Mouse (Mus musculus): ENCODE results near the gene Slc26a9.
"Not testable (repeated sequence)": the region's sequence is repeated elsewhere in the genome, so short reads cannot be mapped to it uniquely, and the experiment has no call there.

Gene Slc26a9

GRCm38 (mm10) chr1:131765357-131766001 lies 21.7 kb downstream of the Slc26a9 start:
- in situ Hi-C loops (cut with MboI), result loop anchor here (10.0 kb wide), 1 partner anchor 161 kb away; no protein-coding TSS in a partner anchor

GRCm38 (mm10) chr1:131769296-131769695 lies 25.5 kb downstream of the Slc26a9 start:
- in situ Hi-C loops (cut with MboI), result loop anchor here (10.0 kb wide), 1 partner anchor 164 kb away; no protein-coding TSS in a partner anchor

- in situ Hi-C loops (cut with MboI), result no loop called here
These were observed 26.8 kb downstream of the Slc26a9 start for GRCm38 (mm10) chr1:131770656-131771055.

GRCm38 (mm10) chr1:131771440-131771839 lies 27.6 kb downstream of the Slc26a9 start:
- in situ Hi-C loops (cut with MboI), result no loop called here

GRCm38 (mm10) chr1:131794591-131794990 lies 50.8 kb downstream of the Slc26a9 start:
- in situ Hi-C loops (cut with MboI), result no loop called here

- in situ Hi-C loops (cut with MboI), result no loop called here
These were observed 51.3 kb downstream of the Slc26a9 start for GRCm38 (mm10) chr1:131795171-131795570.

GRCm38 (mm10) chr1:131797202-131797909 lies 53.5 kb downstream of the Slc26a9 start, which contains the start of gene Pm20d1:
Gene Pm20d1 (plus strand): TSS chr1:131797381.
- in situ Hi-C loops (cut with MboI), result no loop called here

GRCm38 (mm10) chr1:131800001-131800400 lies 56.2 kb downstream of the Slc26a9 start:
- in situ Hi-C loops (cut with MboI), result no loop called here

GRCm38 (mm10) chr1:131801071-131801470 lies 57.2 kb downstream of the Slc26a9 start:
- in situ Hi-C loops (cut with MboI), result no loop called here

- in situ Hi-C loops (cut with MboI), result no loop called here
These were observed 58.8 kb downstream of the Slc26a9 start for GRCm38 (mm10) chr1:131802652-131803051.

- in situ Hi-C loops (cut with MboI), result no loop called here
These were observed 60.3 kb downstream of the Slc26a9 start for GRCm38 (mm10) chr1:131804166-131804565.

- in situ Hi-C loops (cut with MboI), result no loop called here
These were observed 65.2 kb downstream of the Slc26a9 start for GRCm38 (mm10) chr1:131808986-131809385.

GRCm38 (mm10) chr1:131809651-131810050 lies 65.8 kb downstream of the Slc26a9 start:
- in situ Hi-C loops (cut with MboI), result no loop called here

GRCm38 (mm10) chr1:131811393-131811792 lies 67.6 kb downstream of the Slc26a9 start:
- in situ Hi-C loops (cut with MboI), result no loop called here

GRCm38 (mm10) chr1:131812006-131812405 lies 68.2 kb downstream of the Slc26a9 start:
- in situ Hi-C loops (cut with MboI), result no loop called here

- in situ Hi-C loops (cut with MboI), result no loop called here
These were observed 68.9 kb downstream of the Slc26a9 start for GRCm38 (mm10) chr1:131812631-131813295.

GRCm38 (mm10) chr1:131813731-131814130 lies 69.9 kb downstream of the Slc26a9 start:
- in situ Hi-C loops (cut with MboI), result no loop called here

- in situ Hi-C loops (cut with MboI), result no loop called here
These were observed 70.4 kb downstream of the Slc26a9 start for GRCm38 (mm10) chr1:131814191-131814590.

GRCm38 (mm10) chr1:131816886-131817285 lies 73.1 kb downstream of the Slc26a9 start:
- in situ Hi-C loops (cut with MboI), result no loop called here

- in situ Hi-C loops (cut with MboI), result not testable (repeated sequence)
These were observed 76.5 kb downstream of the Slc26a9 start for GRCm38 (mm10) chr1:131820353-131820752.

GRCm38 (mm10) chr1:131820887-131821328 lies 77.1 kb downstream of the Slc26a9 start:
- in situ Hi-C loops (cut with MboI), result no loop called here
